Mouse (Mus musculus) heart, embryonic 14.5 days (tissue): ENCODE measurements around the gene Jund. TPM values are rescaled to one million over a fixed set of nuclear protein-coding genes. Genes with fewer than 3 reads are reported as not detected.

Experiments
- ATAC-seq: fragments of 200-750 bp; cut with Nextera tagmentation; 2 replicates; pipeline ENCODE4 v1.8.0; 2017; ENCODE audit warnings: low read depth, moderate TSS enrichment; ENCODE audit not compliant: insufficient number of reproducible peaks, insufficient read depth, low FRiP score
- H3K27ac ChIP-seq, 2 experiments: fragments of 200-500 bp in 1 of 2; fragments of 300-500 bp in 1 of 2; sonication (generic) in 1 of 2; replicated peaks in 1 of 2; 2 replicates each; pipeline ENCODE4 v1.5.1; 2012 to 2014; ENCODE audit warnings: low read depth in 2 of 2, low read length in 2 of 2, control low read depth in 1 of 2, mild to moderate bottlenecking in 1 of 2, mixed read lengths in 1 of 2; ENCODE audit not compliant: control insufficient read depth in 1 of 2, insufficient read depth in 1 of 2
- H3K27me3 ChIP-seq: fragments of 300-500 bp; sonication (generic); 2 replicates; pipeline ENCODE4 v1.6.1; 2014; ENCODE audit warnings: mild to moderate bottlenecking, low read length, control low read depth; ENCODE audit not compliant: control insufficient read depth, insufficient read depth
- H3K36me3 ChIP-seq: fragments of 300-500 bp; sonication (generic); 2 replicates; pipeline ENCODE4 v1.6.1; 2014; ENCODE audit warnings: mild to moderate bottlenecking, control low read depth, low read length, mixed read lengths; ENCODE audit not compliant: control insufficient read depth, insufficient read depth
- H3K4me1 ChIP-seq, 2 experiments: fragments of 200-500 bp in 1 of 2; fragments of 300-500 bp in 1 of 2; sonication (generic) in 1 of 2; 2 replicates each; pipeline ENCODE4 v1.6.1; 2012 to 2014; ENCODE audit warnings: low read length in 2 of 2, control low read depth in 1 of 2, mixed read lengths in 1 of 2; ENCODE audit not compliant: control insufficient read depth in 2 of 2, insufficient read depth in 2 of 2
- H3K4me2 ChIP-seq: fragments of 300-500 bp; sonication (generic); 2 replicates; pipeline ENCODE4 v1.6.1; 2014; ENCODE audit warnings: mild to moderate bottlenecking, low read length
- H3K4me3 ChIP-seq, 2 experiments: fragments of 200-500 bp in 1 of 2; fragments of 300-500 bp in 1 of 2; sonication (generic) in 1 of 2; 2 replicates each; pipeline ENCODE4 v1.5.1; 2012 to 2014; ENCODE audit warnings: low read length in 2 of 2, mild to moderate bottlenecking in 2 of 2, control low read depth in 1 of 2, low read depth in 1 of 2, moderate library complexity in 1 of 2; ENCODE audit not compliant: control insufficient read depth in 1 of 2, insufficient read depth in 1 of 2
- H3K9ac ChIP-seq: fragments of 300-500 bp; sonication (generic); 2 replicates; pipeline ENCODE4 v1.6.1; 2014; ENCODE audit warnings: mild to moderate bottlenecking, low read length
- H3K9me3 ChIP-seq: fragments of 300-500 bp; sonication (generic); 2 replicates; pipeline ENCODE4 v1.6.1; 2016; ENCODE audit warnings: low read length, control low read depth; ENCODE audit not compliant: control insufficient read depth
- WGBS: fragments of 180-500 bp; shearing (Covaris S2); extraction: QIAGEN DNeasy Blood & Tissue Kit; methylation state at CpG from one replicate; pipeline ENCODE4 v1.1.7; 2014; 5-methylcytosine and 5-hydroxymethylcytosine counted together
- polyA plus RNA-seq: library from polyadenylated mRNA; unstranded; fragments of >200 nt; fragmentation: Nextera tagmentation; extraction: Ambion mirVana; gene quantifications from 2 replicates; pipeline ENCODE4 v1.2.1, GENCODE M21; 2014

Gene Jund
- polyA plus RNA-seq, 1 experiment from 2014 or later, result 137 TPM

DNA sequence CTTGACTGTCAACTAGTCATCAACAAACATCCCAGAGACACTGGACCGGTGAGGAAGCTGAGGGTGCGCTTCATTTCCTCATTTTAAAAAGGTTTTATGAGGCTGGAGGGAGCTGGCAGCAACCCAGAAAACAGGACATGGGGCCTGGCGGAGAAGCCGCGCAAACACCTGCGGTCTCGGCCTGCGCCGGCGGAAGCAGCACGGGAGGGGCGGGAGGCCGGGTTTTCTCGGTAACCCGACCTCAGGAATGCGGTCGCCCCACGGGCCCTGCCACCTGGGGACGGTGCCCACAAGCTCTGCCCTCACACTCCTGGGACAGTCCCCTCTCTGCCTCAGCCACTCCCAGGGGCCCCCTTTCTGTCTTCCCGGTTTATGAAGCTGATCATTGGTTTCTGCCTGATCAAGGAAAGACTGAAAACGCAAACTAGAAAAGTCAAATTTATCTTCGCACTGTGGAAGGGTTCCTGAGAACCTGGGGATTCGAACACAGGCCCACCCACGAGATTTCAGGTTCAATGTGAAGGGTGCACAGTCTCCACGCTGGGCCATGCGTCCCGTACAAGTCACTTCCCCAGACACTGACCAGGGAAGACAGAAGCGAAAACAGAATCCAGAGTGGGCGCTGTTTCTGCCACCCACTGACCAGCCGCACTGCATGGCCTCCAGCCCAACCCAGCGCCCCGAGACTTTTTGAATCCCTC lies 3.3 kb upstream of the Jund start:
- Histone ChIP-seq H3K4me2 (peak overlapping the region; percentile 9; the same call in 1 of the 2 replicates), H3K4me3 (no peak overlapping the region), H3K9me3 (no peaks in the 10 kb centered on the region), H3K36me3 (no peaks in the 10 kb centered on the region), H3K27ac (peak overlapping the region; percentile 92 to 100), H3K27me3 (no peaks in the 10 kb centered on the region), H3K9ac (peak overlapping the region; percentile 76), H3K4me1 (peaks cover 39 to 49% of the 10 kb centered on the region in 2 experiments)
- no peak for ATAC-seq
- 37% methylated on average over 32 of the region's 32 CpGs for WGBS

DNA sequence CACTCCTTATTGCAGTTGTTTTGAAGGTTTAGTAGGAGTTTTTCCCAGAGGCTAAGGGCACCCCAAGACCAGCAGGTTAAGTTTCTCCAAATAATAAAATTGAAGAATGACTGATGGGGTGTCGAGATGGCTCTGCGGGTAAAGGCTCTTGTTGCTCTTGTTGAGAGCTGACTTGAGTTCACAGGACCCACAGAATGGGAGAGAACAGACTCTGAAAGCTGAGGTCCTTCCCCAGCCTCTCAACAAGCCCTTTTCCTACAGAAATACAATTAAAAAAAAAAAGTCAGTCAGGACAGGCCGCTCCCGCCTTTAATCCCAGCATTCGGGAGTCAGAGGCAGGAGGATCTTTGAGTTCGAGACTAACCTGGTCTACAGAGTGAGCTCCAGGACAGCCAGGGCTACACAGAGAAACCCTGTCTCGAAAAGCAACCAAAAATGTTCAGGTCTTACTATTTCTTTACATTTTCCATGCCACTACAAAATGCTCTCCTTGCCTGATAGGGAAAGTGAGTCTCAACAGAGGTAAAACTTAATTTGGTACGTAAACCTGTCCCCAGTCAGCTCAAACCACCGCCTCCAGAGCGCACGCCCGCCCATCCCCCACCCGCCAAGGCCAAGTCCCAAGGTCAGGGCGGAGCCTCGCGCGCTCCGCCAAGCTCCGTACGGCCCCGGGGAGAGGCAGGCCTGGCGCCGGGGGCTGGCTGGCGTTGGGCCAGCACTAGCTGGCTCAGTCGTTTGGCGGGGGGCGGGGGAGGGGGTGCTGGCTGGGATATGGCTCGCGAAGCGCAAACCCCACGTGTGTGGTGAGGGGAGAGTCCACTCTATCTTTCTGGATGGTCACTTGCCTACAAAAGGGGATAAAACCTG lies 2.5 kb upstream of the Jund start:
- WGBS, result 6% methylated on average over 29 of the region's 31 CpGs
- no peaks in the 10 kb centered on the region for H3K27me3 ChIP-seq
- peaks cover 40 to 54% of the 10 kb centered on the region in 2 experiments for H3K4me1 ChIP-seq

DNA sequence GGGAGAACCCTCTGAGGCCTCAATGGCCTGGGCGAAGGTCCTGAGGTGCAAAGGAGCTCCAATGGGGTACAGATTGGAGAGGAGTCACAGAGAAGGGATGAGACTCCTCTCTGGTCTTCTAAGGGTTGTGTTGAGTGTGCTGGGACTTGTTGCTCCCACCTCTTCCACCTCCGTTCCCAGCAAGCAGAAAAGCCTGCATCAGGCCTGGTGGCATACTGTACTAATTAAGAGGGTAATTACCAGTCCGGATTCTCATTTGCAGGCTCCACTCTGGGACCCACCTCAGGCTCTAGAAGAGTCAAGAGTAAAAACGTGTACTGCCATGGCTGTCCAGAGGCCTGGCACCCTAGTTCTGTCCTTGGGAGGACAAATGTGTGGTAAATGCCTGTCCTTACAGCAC lies 1.8 kb upstream of the Jund start:
- Histone ChIP-seq H3K27ac (peak overlapping the region; percentile 79 to 100), H3K4me1 (peaks cover 38 to 54% of the 10 kb centered on the region in 2 experiments), H3K36me3 (peaks cover 11% of the 10 kb centered on the region), H3K9me3 (no peaks in the 10 kb centered on the region), H3K4me3 (peak overlapping the region in 1 of 2 experiments; percentile 14; a peak in 1 of 4 replicates), H3K27me3 (no peaks in the 10 kb centered on the region), H3K4me2 (peak overlapping the region; percentile 85), H3K9ac (peak overlapping the region; percentile 76)
- no peak for ATAC-seq
- WGBS, result 24% methylated on average over 4 of the region's 4 CpGs

More for the DNA sequence above, 2.5 kb upstream of the Jund start:
- Histone ChIP-seq H3K9ac (peak overlapping the region; percentile 76), H3K9me3 (no peaks in the 10 kb centered on the region), H3K27ac (peak overlapping the region; percentile 92 to 100), H3K4me3 (peak overlapping the region in 1 of 2 experiments; percentile 14; a peak in 2 of 4 replicates), H3K4me2 (peak overlapping the region; percentile 85), H3K36me3 (peaks cover 6% of the 10 kb centered on the region)
- peak; percentile 24; the same call in 1 of the 2 replicates for ATAC-seq

DNA sequence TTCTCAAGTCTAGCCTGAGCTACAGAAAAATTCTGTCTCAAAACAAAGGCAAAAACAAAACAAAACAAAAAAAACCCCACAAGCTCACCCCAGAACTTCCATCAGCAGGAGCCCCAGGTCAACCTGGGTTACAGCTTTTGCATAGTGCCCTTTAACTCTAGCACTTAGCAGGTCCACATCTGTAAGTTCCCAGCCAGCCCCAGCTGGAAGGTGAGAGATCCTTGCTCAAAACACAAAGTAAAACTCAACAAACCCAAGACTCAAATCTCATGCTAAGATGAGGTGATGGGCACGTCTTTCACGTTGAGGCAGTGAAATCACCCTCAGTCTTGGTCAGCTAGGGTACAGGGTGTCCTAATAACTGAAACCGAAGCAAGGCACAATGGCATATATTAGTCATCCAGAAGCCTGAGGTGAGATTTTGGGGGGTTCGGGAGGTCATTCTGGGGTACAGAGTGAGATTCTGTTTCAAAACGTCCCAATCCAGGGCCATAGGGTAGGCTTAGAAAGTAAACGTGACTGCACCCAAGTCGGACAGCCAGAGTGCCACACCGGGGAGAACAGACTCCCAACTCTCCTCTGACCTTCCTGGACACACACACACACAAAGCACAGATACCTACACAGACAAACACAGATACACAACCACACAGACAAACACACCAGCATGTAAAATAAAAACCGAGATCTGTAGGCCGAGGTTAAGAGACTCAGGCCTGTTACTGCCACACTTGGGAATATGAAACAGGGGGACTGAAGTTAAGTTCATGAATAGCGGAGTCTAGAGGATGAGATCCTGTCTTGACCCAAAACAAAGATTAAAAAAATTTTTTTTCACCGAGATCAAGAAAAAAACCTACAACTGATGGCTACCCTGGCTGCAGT lies 1.1 kb upstream of the Jund start:
- Histone ChIP-seq H3K9ac (peak overlapping the region; percentile 76), H3K4me3 (peak overlapping the region; percentile 75 to 77), H3K36me3 (peaks cover 15% of the 10 kb centered on the region), H3K4me2 (peak overlapping the region; percentile 85), H3K9me3 (no peaks in the 10 kb centered on the region), H3K27me3 (no peaks in the 10 kb centered on the region), H3K4me1 (peaks cover 34 to 51% of the 10 kb centered on the region in 2 experiments), H3K27ac (peak overlapping the region; percentile 99 to 100)
- 65% methylated on average over 12 of the region's 12 CpGs for WGBS
- ATAC-seq, result no peak

DNA sequence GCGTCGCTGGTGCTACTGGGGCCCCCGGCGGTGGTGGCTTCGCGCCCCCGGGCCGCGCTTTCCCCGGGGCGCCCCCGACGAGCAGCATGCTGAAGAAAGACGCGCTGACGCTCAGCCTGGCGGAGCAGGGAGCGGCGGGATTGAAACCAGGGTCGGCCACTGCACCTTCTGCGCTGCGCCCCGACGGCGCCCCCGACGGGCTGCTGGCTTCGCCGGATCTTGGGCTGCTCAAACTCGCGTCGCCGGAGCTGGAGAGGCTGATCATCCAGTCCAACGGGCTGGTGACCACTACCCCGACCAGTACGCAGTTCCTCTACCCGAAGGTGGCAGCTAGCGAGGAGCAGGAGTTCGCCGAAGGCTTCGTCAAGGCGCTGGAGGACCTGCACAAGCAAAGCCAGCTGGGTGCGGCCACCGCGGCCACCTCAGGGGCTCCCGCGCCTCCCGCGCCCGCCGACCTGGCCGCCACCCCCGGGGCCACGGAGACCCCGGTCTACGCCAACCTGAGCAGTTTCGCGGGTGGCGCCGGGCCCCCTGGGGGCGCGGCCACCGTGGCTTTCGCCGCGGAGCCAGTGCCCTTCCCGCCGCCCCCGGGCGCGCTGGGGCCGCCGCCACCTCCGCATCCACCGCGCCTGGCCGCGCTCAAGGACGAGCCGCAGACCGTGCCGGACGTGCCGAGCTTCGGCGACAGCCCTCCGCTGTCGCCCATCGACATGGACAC lies 526 bp downstream of the Jund start:
- peak overlapping the region; percentile 77 to 79 for H3K4me3 ChIP-seq
- H3K4me1 ChIP-seq, result peaks cover 34 to 52% of the 10 kb centered on the region in 2 experiments
- H3K27ac ChIP-seq, result peak overlapping the region; percentile 97 to 100
- H3K36me3 ChIP-seq, result peaks cover 24% of the 10 kb centered on the region
- no peaks in the 10 kb centered on the region for H3K27me3 ChIP-seq
- no peak; the same call in 1 of the 2 replicates for ATAC-seq
- H3K9ac ChIP-seq, result peak overlapping the region; percentile 98
- peak overlapping the region; percentile 85 for H3K4me2 ChIP-seq
- no peaks in the 10 kb centered on the region for H3K9me3 ChIP-seq
- 1% methylated on average over 86 of the region's 89 CpGs for WGBS

DNA sequence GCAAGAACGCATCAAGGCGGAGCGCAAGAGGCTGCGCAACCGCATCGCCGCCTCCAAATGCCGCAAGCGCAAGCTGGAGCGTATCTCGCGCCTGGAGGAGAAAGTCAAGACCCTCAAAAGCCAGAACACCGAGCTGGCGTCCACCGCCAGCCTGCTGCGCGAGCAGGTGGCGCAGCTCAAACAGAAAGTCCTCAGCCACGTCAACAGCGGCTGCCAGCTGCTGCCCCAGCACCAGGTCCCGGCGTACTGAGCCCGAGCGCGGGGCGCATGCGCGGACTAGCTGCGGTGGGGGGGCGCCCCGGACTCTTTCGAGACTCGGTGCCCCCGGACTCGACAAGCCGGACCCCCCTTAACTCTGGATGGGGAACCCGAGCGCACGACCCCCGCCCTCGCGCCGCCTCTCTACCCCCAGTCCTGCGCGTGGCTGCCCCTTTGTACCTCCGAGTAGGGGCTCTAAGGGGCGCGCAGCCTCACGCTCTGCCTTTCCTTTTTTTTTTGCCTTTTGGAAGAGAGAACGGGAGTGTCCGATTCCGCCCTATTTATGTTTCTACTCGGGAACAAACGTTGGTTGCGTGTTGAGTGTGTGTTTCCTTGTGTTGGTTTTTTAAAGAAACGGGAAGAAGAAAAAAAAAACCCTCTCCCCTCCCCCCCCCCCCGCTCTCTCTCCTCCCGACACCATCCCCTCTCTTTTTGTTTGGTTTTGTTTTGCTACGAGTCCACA lies 1.2 kb downstream of the Jund start:
- peaks cover 34 to 51% of the 10 kb centered on the region in 2 experiments for H3K4me1 ChIP-seq

More for the DNA sequence above, 1.2 kb downstream of the Jund start:
- peak overlapping the region; percentile 98 for H3K9ac ChIP-seq
- H3K9me3 ChIP-seq, result no peaks in the 10 kb centered on the region
- WGBS, result under 1% methylated on average over 58 of the region's 59 CpGs
- peaks cover 24% of the 10 kb centered on the region for H3K36me3 ChIP-seq
- peak overlapping the region; percentile 77 to 79 for H3K4me3 ChIP-seq
- peak overlapping the region; percentile 97 to 100 for H3K27ac ChIP-seq
- H3K27me3 ChIP-seq, result no peaks in the 10 kb centered on the region
- H3K4me2 ChIP-seq, result peak overlapping the region; percentile 85
- no peak for ATAC-seq
